In genomic region chr3:136763717-136764270, GRCm38 (mm10) we compare ENCODE assay signal across 17 mouse cellular contexts.
A peak's percentile ranks its signal among the peaks of the same experiment; 100 is the strongest.
DNase-seq lines count a peak whose midpoint lies in the region; ATAC-seq lines count a peak whose summit lies in the region.
"Had no signal": no experiment of that assay in that cellular context is flagged by ENCODE, and none has a peak within 500 bp of the region (broad histone marks: within the 10 kb centered on the region; RNA-seq: fewer than 3 reads in every experiment).

No protein-coding gene starts in this region.

- no peak overlapping the region for H3K4me2 ChIP-seq in forebrain, embryonic 11.5 days (ENCODE audit: low read depth, low read length, severe bottlenecking)
- H3K4me2 ChIP-seq in forebrain, embryonic 16.5 days (ENCODE audit: low read length) = no peak overlapping the region
- H3K4me2 ChIP-seq in embryonic facial prominence, embryonic 13.5 days = peak overlapping the region; percentile 24
- no peak overlapping the region for H3K4me2 ChIP-seq in limb, embryonic 11.5 days (ENCODE audit: low read depth, severe bottlenecking)
- H3K4me2 ChIP-seq in heart, embryonic 11.5 days = no peak overlapping the region
- H3K4me2 ChIP-seq: hindbrain, embryonic 13.5 days; intestine, embryonic 15.5 days; liver, embryonic 13.5 days had no signal

- 64% methylated on average over 5 of the region's 5 CpGs for WGBS in forebrain, embryonic 11.5 days
- WGBS in forebrain, embryonic 16.5 days = 63% methylated on average over 5 of the region's 5 CpGs
- 26% methylated on average over 5 of the region's 5 CpGs for WGBS in embryonic facial prominence, embryonic 13.5 days
- WGBS in limb, embryonic 11.5 days = 23% methylated on average over 5 of the region's 5 CpGs
- 47% methylated on average over 5 of the region's 5 CpGs for WGBS in heart, embryonic 11.5 days (ENCODE audit: insufficient replicate concordance)

- ATAC-seq in forebrain, embryonic 11.5 days (replicated peaks; ENCODE audit: low FRiP score) = no peak
- ATAC-seq in forebrain, embryonic 16.5 days = no peak
- peak; percentile 37; the same call in 1 of the 2 replicates for ATAC-seq in embryonic facial prominence, embryonic 13.5 days (ENCODE audit: insufficient number of reproducible peaks, insufficient read depth, low FRiP score, low TSS enrichment, low read depth)
- ATAC-seq in limb, embryonic 11.5 days (ENCODE audit: insufficient number of reproducible peaks, low FRiP score, low TSS enrichment, low read depth) = peak; percentile 87
- no peak for ATAC-seq in heart, embryonic 11.5 days (replicated peaks; ENCODE audit: insufficient number of reproducible peaks, low FRiP score, low TSS enrichment)
- ATAC-seq: forebrain, postnatal 0 days; intestine, embryonic 15.5 days had no signal

- H3K4me3 ChIP-seq in forebrain, embryonic 11.5 days (ENCODE audit: low read depth, low read length) = no peak overlapping the region
- H3K4me3 ChIP-seq in forebrain, embryonic 16.5 days (replicated peaks; ENCODE audit: low read length) = no peak overlapping the region
- H3K4me3 ChIP-seq in embryonic facial prominence, embryonic 13.5 days = no peak overlapping the region
- no peak overlapping the region for H3K4me3 ChIP-seq in limb, embryonic 11.5 days (ENCODE audit: low read depth, low read length)
- no peak overlapping the region for H3K4me3 ChIP-seq in heart, embryonic 11.5 days (ENCODE audit: low read depth, low read length)
- H3K4me3 ChIP-seq: hindbrain, embryonic 13.5 days; intestine, embryonic 15.5 days; liver, embryonic 13.5 days had no signal

- peak; percentile 51 for DNase-seq in forebrain, embryonic 11.5 days (ENCODE audit: low spot score)
- peak; percentile 49 for DNase-seq in embryo, embryonic 10 days (ENCODE audit: low spot score)
- DNase-seq in limb, embryonic 11.5 days (ENCODE audit: low spot score) = peak; percentile 64
- no peak for DNase-seq in frontal cortex, postnatal 36 days (ENCODE audit: low spot score in 2 of 2)
- no peak for DNase-seq in adrenal gland, adult 18-20 months (ENCODE audit: low spot score in 2 of 2)
- DNase-seq: adrenal gland, postnatal 36 days; cerebellum, adult 9-10 months; forebrain, postnatal 0 days; gastrocnemius, postnatal 14 days; heart, postnatal 10 days; liver, embryonic 13.5 days; right cerebral cortex, postnatal 14 days had no signal

- no peaks in the 10 kb centered on the region for H3K27me3 ChIP-seq in forebrain, embryonic 11.5 days (ENCODE audit: control insufficient read depth, insufficient read depth, low read length)
- H3K27me3 ChIP-seq in forebrain, embryonic 16.5 days (replicated peaks; ENCODE audit: control insufficient read depth, insufficient read depth, low read length) = no peaks in the 10 kb centered on the region
- no peaks in the 10 kb centered on the region for H3K27me3 ChIP-seq in embryonic facial prominence, embryonic 13.5 days
- H3K27me3 ChIP-seq in limb, embryonic 11.5 days (ENCODE audit: control insufficient read depth, insufficient read depth, low read length) = no peaks in the 10 kb centered on the region
- no peaks in the 10 kb centered on the region for H3K27me3 ChIP-seq in heart, embryonic 11.5 days (ENCODE audit: control insufficient read depth, insufficient read depth, low read length)
- H3K27me3 ChIP-seq: hindbrain, embryonic 13.5 days; intestine, embryonic 15.5 days; liver, embryonic 13.5 days had no signal

- no peak overlapping the region for H3K27ac ChIP-seq in forebrain, embryonic 11.5 days (ENCODE audit: low read depth, low read length)
- no peak overlapping the region for H3K27ac ChIP-seq in forebrain, embryonic 16.5 days (ENCODE audit: low read length)
- peak overlapping the region; percentile 71 for H3K27ac ChIP-seq in embryonic facial prominence, embryonic 13.5 days
- H3K27ac ChIP-seq in limb, embryonic 11.5 days (replicated peaks; ENCODE audit: low read depth, low read length) = peak overlapping the region; percentile 76
- H3K27ac ChIP-seq in heart, embryonic 11.5 days (ENCODE audit: low read depth, low read length) = no peak overlapping the region; the same call in 1 of the 2 replicates
- H3K27ac ChIP-seq: hindbrain, embryonic 13.5 days; intestine, embryonic 15.5 days; liver, embryonic 13.5 days had no signal

- no peaks in the 10 kb centered on the region for H3K36me3 ChIP-seq in forebrain, embryonic 11.5 days (ENCODE audit: control insufficient read depth, insufficient read depth, low read length)
- H3K36me3 ChIP-seq in forebrain, embryonic 16.5 days (ENCODE audit: control insufficient read depth, insufficient read depth) = no peaks in the 10 kb centered on the region
- H3K36me3 ChIP-seq in embryonic facial prominence, embryonic 13.5 days = no peaks in the 10 kb centered on the region
- no peaks in the 10 kb centered on the region for H3K36me3 ChIP-seq in limb, embryonic 11.5 days (ENCODE audit: control insufficient read depth, insufficient read depth, low read length)
- H3K36me3 ChIP-seq in heart, embryonic 11.5 days (ENCODE audit: control insufficient read depth, insufficient read depth, low read length) = no peaks in the 10 kb centered on the region
- H3K36me3 ChIP-seq: hindbrain, embryonic 13.5 days; intestine, embryonic 15.5 days; liver, embryonic 13.5 days had no signal

- peaks cover 7% of the 10 kb centered on the region; the same call in 1 of the 2 replicates for H3K4me1 ChIP-seq in forebrain, embryonic 11.5 days (replicated peaks; ENCODE audit: control insufficient read depth, insufficient read depth, low read length)
- H3K4me1 ChIP-seq in forebrain, embryonic 16.5 days (replicated peaks; ENCODE audit: control insufficient read depth, insufficient read depth, low read length) = peaks cover 7% of the 10 kb centered on the region
- peaks cover 45% of the 10 kb centered on the region for H3K4me1 ChIP-seq in embryonic facial prominence, embryonic 13.5 days
- peaks cover 17% of the 10 kb centered on the region for H3K4me1 ChIP-seq in limb, embryonic 11.5 days (ENCODE audit: control insufficient read depth, insufficient read depth, low read length)
- peaks cover 9% of the 10 kb centered on the region; the same call in 1 of the 2 replicates for H3K4me1 ChIP-seq in heart, embryonic 11.5 days (ENCODE audit: control insufficient read depth, insufficient read depth, low read length)
- H3K4me1 ChIP-seq: intestine, embryonic 15.5 days had no signal

- H3K9ac ChIP-seq in forebrain, embryonic 11.5 days (ENCODE audit: low read length) = no peak overlapping the region
- H3K9ac ChIP-seq in forebrain, embryonic 16.5 days (replicated peaks; ENCODE audit: low read depth, low read length) = no peak overlapping the region
- no peak overlapping the region for H3K9ac ChIP-seq in embryonic facial prominence, embryonic 13.5 days
- H3K9ac ChIP-seq in limb, embryonic 11.5 days (ENCODE audit: low read length) = no peak overlapping the region
- H3K9ac ChIP-seq in heart, embryonic 11.5 days (ENCODE audit: low read depth, low read length) = no peak overlapping the region
- H3K9ac ChIP-seq: forebrain, postnatal 0 days; hindbrain, embryonic 13.5 days; intestine, embryonic 15.5 days; liver, embryonic 13.5 days had no signal

- H3K9me3 ChIP-seq in forebrain, embryonic 11.5 days (ENCODE audit: control insufficient read depth, low read length) = no peaks in the 10 kb centered on the region
- H3K9me3 ChIP-seq in forebrain, embryonic 16.5 days (ENCODE audit: control insufficient read depth, low read length) = no peaks in the 10 kb centered on the region
- no peaks in the 10 kb centered on the region for H3K9me3 ChIP-seq in embryonic facial prominence, embryonic 13.5 days
- no peaks in the 10 kb centered on the region for H3K9me3 ChIP-seq in limb, embryonic 11.5 days (ENCODE audit: control insufficient read depth, low read length)
- no peaks in the 10 kb centered on the region for H3K9me3 ChIP-seq in heart, embryonic 11.5 days (replicated peaks; ENCODE audit: control insufficient read depth, low read length)
- H3K9me3 ChIP-seq: hindbrain, embryonic 13.5 days; intestine, embryonic 15.5 days; liver, embryonic 13.5 days had no signal

Comparison
In these comparisons a context has a peak if more than half of its experiments do, and no peak if none do; other contexts are left out.
1. ATAC-seq: peak in embryonic facial prominence, embryonic 13.5 days (single experiment) and limb, embryonic 11.5 days (single experiment); none in forebrain, embryonic 11.5 days (single experiment), forebrain, embryonic 16.5 days (single experiment) and heart, embryonic 11.5 days (single experiment).
2. DNase-seq: peak in forebrain, embryonic 11.5 days (single experiment), embryo, embryonic 10 days (single experiment) and limb, embryonic 11.5 days (single experiment); none in frontal cortex, postnatal 36 days (0 of 2) and adrenal gland, adult 18-20 months (0 of 2).
3. H3K27ac ChIP-seq: peak in embryonic facial prominence, embryonic 13.5 days (single experiment) and limb, embryonic 11.5 days (single experiment); none in forebrain, embryonic 11.5 days (single experiment), forebrain, embryonic 16.5 days (single experiment) and heart, embryonic 11.5 days (single experiment).